8 mouse cellular contexts compared by ENCODE assay signal in genomic region chr10:127676691-127677548, GRCm38 (mm10). TPM values are rescaled to one million over a fixed set of nuclear protein-coding genes. Genes with fewer than 3 reads are reported as not detected.
DNase-seq lines count a peak whose midpoint lies in the region; ATAC-seq and TF ChIP-seq lines count a peak whose summit lies in the region.

No protein-coding gene starts in this region.

- ATAC-seq in activated CD4-positive, CD25-positive, alpha-beta regulatory T cell, adult 4 months: peak; percentile 91
- ATAC-seq in megakaryocyte progenitor cell, adult 5-6 weeks (replicated peaks; ENCODE audit: poor library complexity): peak; percentile 83

- H3K4me3 ChIP-seq in cortical plate, adult 2 months (ENCODE audit: insufficient read depth, low read length): peak overlapping the region; percentile 20

- TF ChIP-seq CTCF in cortical plate, adult 2 months (IDR thresholded peaks at IDR 0.05; ENCODE audit: extremely low read depth, insufficient read depth, low read length): no peak

- H3K27ac ChIP-seq in cortical plate, adult 2 months (ENCODE audit: insufficient read depth, low read length): no peak overlapping the region

- no peaks in the 10 kb centered on the region for H3K4me1 ChIP-seq in cortical plate, adult 2 months (ENCODE audit: control insufficient read depth, insufficient read depth, low read length)

- DNase-seq in gastrocnemius, adult 8-10 months (ENCODE audit: low spot score in 2 of 2): peak; percentile 84 to 90
- DNase-seq in induced T-regulatory cell, adult 2 months (ENCODE audit: low read depth): peak; percentile 99
- peak; percentile 91 to 94 for DNase-seq in left cerebral cortex, adult 9 months (ENCODE audit: low spot score in 2 of 2)
- peak; percentile 92 for DNase-seq in right cerebral cortex, postnatal 14 days
- DNase-seq in urinary bladder, postnatal 36 days (ENCODE audit: low spot score in 2 of 2): peak; percentile 82 to 92

- no peak for TF ChIP-seq POLR2A in cortical plate, adult 2 months (IDR thresholded peaks at IDR 0.05; ENCODE audit: extremely low read depth, insufficient read depth, low read length)

RNA-seq across cellular contexts. Expression of gene Nab2, which starts 8.6 kb away (rescaled TPM):
- 10 to 100 TPM in 1 of 2 experiments, 1 to 10 TPM in 1; 7.4 to 10.2 TPM for polyA plus RNA-seq in activated CD4-positive, CD25-positive, alpha-beta regulatory T cell, adult 4 months (2017; shearing (Covaris generic))
- 35.3 and 40.3 TPM in 2 replicates for polyA plus RNA-seq in cortical plate, adult 2 months (2012; rRNA removed)
- total RNA-seq in gastrocnemius, adult 8-10 months (2022): 1 to 10 TPM; 2.1 to 3.6 (median 2.8) TPM
- 2.4 and 2.6 TPM in 2 replicates for total RNA-seq in megakaryocyte progenitor cell, adult 5-6 weeks (2015)
- total RNA-seq in megakaryocyte progenitor cell, adult 5-6 weeks (2017): 3.4 and 5.2 TPM in 2 replicates

RNA-seq across cellular contexts. Expression of gene Nemp1, which starts 10.2 kb away (rescaled TPM):
- 1 to 10 TPM; 4.7 to 5.8 TPM for polyA plus RNA-seq in activated CD4-positive, CD25-positive, alpha-beta regulatory T cell, adult 4 months (2017; shearing (Covaris generic))
- polyA plus RNA-seq in cortical plate, adult 2 months (2012; rRNA removed): 3.8 TPM in 2 replicates
- 1 to 10 TPM; 2.0 to 2.6 (median 2.3) TPM for total RNA-seq in gastrocnemius, adult 8-10 months (2022)
- 15.7 and 19.8 TPM in 2 replicates for total RNA-seq in megakaryocyte progenitor cell, adult 5-6 weeks (2015)
- 17.8 and 25.3 TPM in 2 replicates for total RNA-seq in megakaryocyte progenitor cell, adult 5-6 weeks (2017)

RNA-seq across cellular contexts. Expression of gene Myo1a, which starts 28.1 kb away (rescaled TPM):
- polyA plus RNA-seq in activated CD4-positive, CD25-positive, alpha-beta regulatory T cell, adult 4 months (2017; shearing (Covaris generic)): not detected
- 1.3 and 1.7 TPM in 2 replicates for polyA plus RNA-seq in cortical plate, adult 2 months (2012; rRNA removed)
- total RNA-seq in gastrocnemius, adult 8-10 months (2022): not detected
- 0.15 TPM in 1 of 2 replicates, not detected in the other for total RNA-seq in megakaryocyte progenitor cell, adult 5-6 weeks (2015)
- 0.03 and 0.37 TPM in 2 replicates for total RNA-seq in megakaryocyte progenitor cell, adult 5-6 weeks (2017)

RNA-seq across cellular contexts. Expression of gene Stat6, which starts 34.1 kb away (rescaled TPM):
- polyA plus RNA-seq in activated CD4-positive, CD25-positive, alpha-beta regulatory T cell, adult 4 months (2017; shearing (Covaris generic)): 100 to 1,000 TPM; 119 to 157 TPM
- polyA plus RNA-seq in cortical plate, adult 2 months (2012; rRNA removed): 11.9 and 12.6 TPM in 2 replicates
- total RNA-seq in gastrocnemius, adult 8-10 months (2022): 10 to 100 TPM; 14.1 to 15.3 (median 14.2) TPM
- 27.3 and 29.6 TPM in 2 replicates for total RNA-seq in megakaryocyte progenitor cell, adult 5-6 weeks (2015)
- total RNA-seq in megakaryocyte progenitor cell, adult 5-6 weeks (2017): 38.9 and 42.7 TPM in 2 replicates

RNA-seq across cellular contexts. Expression of gene Tac2, which starts 47.4 kb away (rescaled TPM):
- not detected for polyA plus RNA-seq in activated CD4-positive, CD25-positive, alpha-beta regulatory T cell, adult 4 months (2017; shearing (Covaris generic))
- 25.9 and 31.9 TPM in 2 replicates for polyA plus RNA-seq in cortical plate, adult 2 months (2012; rRNA removed)
- not detected for total RNA-seq in gastrocnemius, adult 8-10 months (2022)
- 1.2 TPM in 1 of 2 replicates, not detected in the other for total RNA-seq in megakaryocyte progenitor cell, adult 5-6 weeks (2015)
- not detected in 2 replicates for total RNA-seq in megakaryocyte progenitor cell, adult 5-6 weeks (2017)

Comparison
In these comparisons a context has a peak if more than half of its experiments do, and no peak if none do; other contexts are left out.
1. RNA of gene Nemp1, which starts 10.2 kb away (total RNA-seq): 15.7 to 25.3 TPM in megakaryocyte progenitor cell, adult 5-6 weeks; 2.0 to 2.6 TPM in gastrocnemius, adult 8-10 months; every median in the first group is over 4 times any median in the second.
2. Peak in every context shown above with its lines, with median percentiles within 50 percentile points of each other: DNase-seq.